Mouse (Mus musculus) adrenal gland, adult 8-10 months (tissue): ENCODE data around the gene Faf1. TPM values are rescaled to one million over a fixed set of nuclear protein-coding genes. Genes with fewer than 3 reads are reported as not detected.

Source experiments
- DNase-seq: peaks from one replicate; pipeline ENCODE4 v3.0.0; 2022
- total RNA-seq, 4 experiments: library from RNA; stranded (reverse); gene quantifications; 2 replicates each; pipeline ENCODE4 v1.2.4; 2022

The Faf1 gene
- total RNA-seq, 4 experiments from 2014 or later, result 25.7 to 32.5 (median 31.0) TPM

DNA sequence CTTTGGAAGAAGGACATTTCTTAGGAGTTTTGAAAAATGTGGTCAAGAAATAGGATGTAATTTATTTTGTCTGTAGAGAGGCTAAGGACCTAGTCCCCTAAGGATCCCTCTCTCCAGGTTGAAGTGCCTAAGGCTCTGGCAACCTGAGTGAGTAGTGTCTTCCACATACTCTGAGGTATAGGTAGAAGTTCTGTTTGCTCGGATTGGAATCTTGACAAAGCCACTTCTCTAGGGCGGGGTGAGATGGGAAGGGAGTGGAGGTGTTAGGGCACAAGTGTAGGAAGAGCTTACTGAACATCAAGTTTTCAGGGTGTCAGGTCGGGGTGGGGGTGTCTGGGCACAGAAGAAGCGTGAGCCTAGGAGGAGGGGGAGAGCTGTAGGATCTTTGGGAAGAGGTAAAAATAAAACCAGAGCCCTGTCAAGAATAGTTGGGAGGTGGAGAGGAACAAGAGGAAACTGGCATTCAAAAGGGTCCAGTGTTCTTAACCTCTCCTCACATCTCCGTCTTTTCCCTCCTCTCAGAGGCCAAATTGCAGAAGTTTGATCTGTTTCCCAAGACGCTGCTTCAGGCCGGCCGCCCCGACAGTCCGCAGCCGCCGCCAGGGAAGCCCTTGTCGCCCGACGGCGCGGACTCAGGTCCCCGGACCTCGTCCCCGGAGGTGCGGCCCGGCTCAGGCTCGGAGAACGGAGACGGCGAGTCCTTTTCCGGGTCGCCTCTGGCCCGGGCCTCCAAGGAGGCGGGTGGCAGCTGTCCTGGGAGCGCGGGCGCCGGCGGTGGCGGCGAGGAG, 304.9 kb downstream of the Faf1 start:
- no peak for DNase-seq

DNA sequence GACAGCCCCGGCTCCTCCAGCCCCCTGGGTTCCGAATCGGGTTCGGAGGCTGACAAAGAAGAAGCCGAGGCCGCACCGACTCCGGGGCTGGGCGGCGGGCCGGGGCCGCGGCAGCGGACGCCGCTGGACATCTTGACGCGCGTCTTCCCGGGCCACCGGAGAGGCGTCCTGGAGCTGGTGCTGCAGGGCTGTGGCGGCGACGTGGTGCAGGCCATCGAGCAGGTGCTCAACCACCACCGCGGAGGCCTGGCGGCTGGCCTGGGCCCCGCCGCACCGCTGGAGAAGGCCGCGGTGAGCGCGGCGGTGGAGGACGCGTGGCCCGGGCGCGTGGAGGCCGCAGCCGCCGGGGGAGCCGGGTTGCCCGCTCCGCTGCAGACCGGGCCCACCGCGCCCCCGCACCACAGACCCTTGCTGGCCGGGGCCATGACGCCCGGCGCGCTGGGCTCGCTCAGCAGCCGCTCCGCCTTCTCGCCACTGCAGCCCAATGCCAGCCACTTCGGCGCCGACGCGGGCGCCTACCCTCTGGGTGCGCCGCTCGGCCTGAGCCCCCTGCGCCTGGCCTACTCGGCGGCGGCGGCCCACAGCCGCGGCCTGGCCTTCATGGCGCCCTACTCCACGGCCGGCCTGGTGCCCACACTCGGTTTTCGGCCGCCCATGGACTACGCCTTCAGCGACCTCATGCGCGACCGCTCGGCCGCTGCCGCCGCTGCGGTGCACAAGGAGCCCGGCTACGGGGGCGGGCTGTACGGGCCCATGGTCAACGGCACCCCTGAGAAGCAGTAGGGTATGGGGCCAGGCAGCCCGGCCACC, 305.7 kb downstream of the Faf1 start:
- DNase-seq, result no peak

- no peak for DNase-seq
Measured at GRCm38 (mm10) chr4:109982681-109983265, 306.4 kb downstream of the Faf1 start.

- DNase-seq, result no peak
Measured at GRCm38 (mm10) chr4:109983281-109984001, 307.1 kb downstream of the Faf1 start.

DNA sequence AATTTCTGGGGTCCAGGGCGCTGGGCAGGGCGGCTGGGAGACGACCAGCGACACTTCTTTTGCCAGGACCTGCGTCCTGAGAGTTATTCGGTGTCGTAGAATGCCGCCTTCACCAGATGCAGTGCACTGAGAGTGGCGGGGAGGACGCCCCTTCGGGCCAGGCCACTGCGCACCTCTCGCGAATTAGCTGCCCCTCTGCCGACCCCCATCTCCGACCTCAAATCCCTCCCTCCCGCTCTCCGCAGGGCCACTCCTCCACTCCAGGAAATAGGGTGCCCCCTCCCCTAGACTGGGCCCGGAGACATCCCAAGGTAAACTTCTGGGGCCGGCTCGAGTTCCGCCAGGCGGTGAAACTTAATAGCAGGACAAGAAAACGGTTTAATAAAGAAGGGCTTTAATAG, 307.6 kb downstream of the Faf1 start:
- no peak for DNase-seq

DNA sequence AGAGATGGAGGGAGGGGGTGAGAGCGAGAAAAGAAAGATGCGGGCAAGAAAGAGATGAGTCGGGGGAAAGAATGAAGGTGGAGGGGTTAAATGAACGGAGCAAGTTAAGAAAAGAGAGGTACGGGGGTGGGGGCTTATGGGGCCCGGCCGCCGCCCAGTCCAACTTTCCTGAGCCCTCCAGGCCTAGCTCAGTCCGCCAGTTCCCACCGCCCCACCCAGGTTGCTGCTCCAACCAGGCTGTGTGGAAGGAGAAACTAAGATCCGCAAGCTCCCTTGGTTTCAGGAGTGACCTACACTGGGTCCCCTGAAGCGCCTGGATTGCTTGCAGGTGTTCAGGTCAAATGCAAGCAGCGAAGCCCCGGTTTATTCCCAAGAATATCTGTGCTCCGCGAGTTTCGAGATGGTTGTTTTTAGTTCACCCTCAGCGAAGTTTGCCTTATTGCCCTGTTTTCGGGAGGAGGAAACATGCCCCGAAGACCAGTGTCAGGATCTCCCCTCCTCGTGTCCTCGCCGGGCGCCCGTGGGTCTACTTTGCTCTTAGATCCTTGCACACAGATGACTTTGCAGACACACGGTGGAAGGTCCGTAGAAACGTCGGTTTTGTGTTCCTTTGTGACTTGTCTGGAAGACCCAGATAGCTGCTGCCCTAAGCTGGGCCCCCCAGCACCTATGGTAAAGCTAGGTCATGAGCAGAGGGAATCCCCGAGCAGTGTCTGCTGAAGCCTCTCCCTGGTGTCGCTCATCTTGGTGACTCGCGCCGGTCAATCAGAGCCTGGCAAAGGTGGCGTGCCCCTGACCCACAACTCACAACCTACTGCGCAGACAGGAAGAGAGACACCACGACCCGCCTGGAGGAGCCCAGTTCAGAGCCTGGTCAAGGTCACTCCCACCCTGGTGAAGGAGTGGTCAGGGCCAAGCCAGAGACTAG, 308.4 kb downstream of the Faf1 start:
- DNase-seq, result no peak

GRCm38 (mm10) chr4:109985424-109986172, 309.2 kb downstream of the Faf1 start:
- no peak for DNase-seq

DNA sequence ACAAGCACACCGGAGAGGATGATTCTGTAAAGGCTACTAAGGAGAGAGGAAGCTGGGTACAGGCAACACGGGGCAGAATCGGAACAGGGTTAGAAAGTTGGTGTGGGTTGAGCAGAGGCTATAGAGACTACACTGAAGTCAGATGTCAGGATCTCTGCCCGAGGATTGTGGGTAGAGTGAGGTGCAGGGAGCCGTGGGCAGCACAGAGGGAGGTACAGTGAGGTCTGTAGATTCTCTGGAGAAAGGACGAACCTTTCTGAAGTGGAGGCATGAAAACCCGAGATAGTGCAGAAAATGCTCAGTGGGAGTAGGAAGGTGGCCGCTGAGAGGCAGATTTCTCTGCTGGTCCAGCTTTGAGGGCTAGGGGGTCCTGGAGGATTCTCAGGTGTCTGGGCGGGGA, 309.9 kb downstream of the Faf1 start:
- no peak for DNase-seq

GRCm38 (mm10) chr4:109986748-109987355, 310.5 kb downstream of the Faf1 start:
- no peak for DNase-seq

GRCm38 (mm10) chr4:109987560-109988362, 311.4 kb downstream of the Faf1 start:
- no peak for DNase-seq

DNA sequence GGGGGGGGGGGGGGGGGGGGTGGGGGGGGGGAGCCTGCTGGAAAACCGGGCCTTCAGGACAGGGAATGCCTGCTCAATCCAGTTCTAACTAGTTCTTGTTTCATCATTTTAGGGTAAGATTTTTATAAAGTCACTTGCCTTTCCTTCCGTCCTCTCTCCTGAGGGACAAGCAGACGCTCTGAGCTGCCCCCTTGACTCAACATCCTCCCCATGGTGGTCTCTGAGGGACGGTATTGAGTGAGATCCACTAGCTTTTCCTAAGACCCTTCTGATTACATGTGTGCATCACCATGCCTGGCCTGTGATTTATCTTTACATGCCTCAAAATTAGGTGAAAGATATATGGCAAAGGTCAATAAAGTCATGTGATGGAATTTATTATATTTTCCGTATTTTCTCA, 312.0 kb downstream of the Faf1 start:
- no peak for DNase-seq

GRCm38 (mm10) chr4:109989213-109989612, 312.8 kb downstream of the Faf1 start:
- no peak for DNase-seq

DNA sequence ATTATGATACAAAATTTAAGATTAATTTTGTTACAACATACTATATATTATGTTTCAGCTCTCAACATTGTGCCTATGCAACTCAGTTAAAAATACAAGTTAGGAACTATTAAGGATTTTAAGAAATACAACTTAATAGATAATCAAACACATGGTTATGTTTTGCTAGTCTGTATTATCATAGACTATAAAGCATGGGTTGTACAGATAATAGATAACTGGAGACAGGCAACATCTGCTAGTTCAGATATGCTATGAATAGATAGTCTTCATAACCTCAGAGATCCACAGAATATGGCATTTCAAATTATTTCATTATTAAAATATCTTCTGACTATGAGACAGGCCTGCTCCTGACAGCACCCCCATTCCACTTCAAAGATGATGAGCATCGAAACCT, 329.7 kb downstream of the Faf1 start:
- no peak for DNase-seq

Other genes starting within 250 kb of the Faf1 start
- 100 to 1,000 TPM; 126 to 211 (median 174) TPM for gene Rnf11, start 191.9 kb upstream of the Faf1 start, total RNA-seq
- gene 4930522H14Rik, start 145.3 kb upstream of the Faf1 start, total RNA-seq, result not detected
- 10 to 100 TPM; 68.5 to 77.8 (median 72.5) TPM for gene Cdkn2c, start 9.4 kb upstream of the Faf1 start, total RNA-seq